Mouse (Mus musculus) liver, adult 2 months (tissue): ENCODE measurements around the gene Ptprg.

Experiments
- CTCF ChIP-seq: fragments of 200-500 bp; IDR thresholded peaks from 2 replicates; pipeline ENCODE4 v1.5.1; 2011; ENCODE audit warnings: low read depth, low read length, control low read depth
- POLR2A ChIP-seq: fragments of 200-500 bp; IDR thresholded peaks from 2 replicates; pipeline ENCODE4 v1.6.1; 2011; ENCODE audit warnings: low read length, control low read depth; ENCODE audit not compliant: insufficient read depth; ENCODE audit errors: extremely low read depth

GRCm38 (mm10) chr14:11503803-11504365, 49.4 kb upstream of the Ptprg start:
- TF ChIP-seq CTCF (no peak), POLR2A (no peak)
